Mouse (Mus musculus) neutrophil, adult 5-6 weeks (primary cell): ENCODE data around the gene Nek4. TPM values are rescaled to one million over a fixed set of nuclear protein-coding genes. Genes with fewer than 3 reads are reported as not detected.

ENCODE experiments used
- total RNA-seq: library from RNA; stranded (forward); fragments of 200-1000 nt; gene quantifications from 2 replicates; pipeline ENCODE4 v1.2.3, GENCODE M21; 2017

The Nek4 gene
- total RNA-seq, 1 experiment from 2014 or later, result 6.1 TPM

Other genes starting within 250 kb of the Nek4 start
- gene Sfmbt1, start 236.5 kb upstream of the Nek4 start, total RNA-seq, result 6.9 and 8.6 TPM in 2 replicates
- gene Tmem110, start 125.8 kb upstream of the Nek4 start, total RNA-seq, result 10.2 and 14.2 TPM in 2 replicates
- 5.2 and 6.3 TPM in 2 replicates for gene Mustn1, start 72.2 kb upstream of the Nek4 start, total RNA-seq
- not detected in 2 replicates for gene Itih4, start 64.9 kb upstream of the Nek4 start, total RNA-seq
- gene Itih3, start 27.6 kb upstream of the Nek4 start, total RNA-seq, result not detected in 2 replicates
- gene Itih1, start 8.1 kb upstream of the Nek4 start, total RNA-seq, result not detected in 2 replicates
- gene Glt8d1, start 50.0 kb downstream of the Nek4 start, total RNA-seq, result 16.0 and 22.6 TPM in 2 replicates
- gene Spcs1, start 50.3 kb downstream of the Nek4 start, total RNA-seq, result 52.3 and 53.5 TPM in 2 replicates
- gene Pbrm1, start 67.8 kb downstream of the Nek4 start, total RNA-seq, result 53.5 and 62.5 TPM in 2 replicates
- gene Gnl3, start 67.8 kb downstream of the Nek4 start, total RNA-seq, result 82.4 and 84.8 TPM in 2 replicates
- 26.9 and 39.7 TPM in 2 replicates for gene Smim4, start 177.6 kb downstream of the Nek4 start, total RNA-seq
- 5.2 and 5.5 TPM in 2 replicates for gene Nt5dc2, start 179.7 kb downstream of the Nek4 start, total RNA-seq
- gene Stab1, start 217.3 kb downstream of the Nek4 start, total RNA-seq, result 4.1 and 5.0 TPM in 2 replicates